Mouse (Mus musculus) lung, postnatal 14 days (tissue): ENCODE data around the gene Col23a1.

ENCODE experiments used
- DNase-seq: peaks from one replicate; pipeline ENCODE4 v3.0.0; 2021

The Col23a1 gene

GRCm38 (mm10) chr11:51545811-51546210 lies 256.1 kb downstream of the Col23a1 start:
- no peak for DNase-seq

- peak; percentile 16 for DNase-seq
Measured at GRCm38 (mm10) chr11:51551253-51551652, 261.5 kb downstream of the Col23a1 start.

- no peak for DNase-seq
Measured at GRCm38 (mm10) chr11:51552091-51552490, 262.4 kb downstream of the Col23a1 start.

GRCm38 (mm10) chr11:51554590-51554989 lies 264.9 kb downstream of the Col23a1 start:
- no peak for DNase-seq

GRCm38 (mm10) chr11:51555066-51555465 lies 265.3 kb downstream of the Col23a1 start:
- no peak for DNase-seq

- DNase-seq = no peak
Measured at GRCm38 (mm10) chr11:51563276-51563675, 273.6 kb downstream of the Col23a1 start.

GRCm38 (mm10) chr11:51565062-51565461 lies 275.3 kb downstream of the Col23a1 start:
- no peak for DNase-seq

- no peak for DNase-seq
Measured at GRCm38 (mm10) chr11:51565951-51566350, 276.2 kb downstream of the Col23a1 start.

- DNase-seq = no peak
Measured at GRCm38 (mm10) chr11:51568801-51569200, 279.1 kb downstream of the Col23a1 start.

- no peak for DNase-seq
Measured at GRCm38 (mm10) chr11:51576454-51576853, 286.7 kb downstream of the Col23a1 start.

GRCm38 (mm10) chr11:51577587-51577986 lies 287.9 kb downstream of the Col23a1 start:
- no peak for DNase-seq

- DNase-seq = no peak
Measured at GRCm38 (mm10) chr11:51579024-51579423, 289.3 kb downstream of the Col23a1 start.

- DNase-seq = peak; percentile 83
Measured at GRCm38 (mm10) chr11:51582713-51583112, 293.0 kb downstream of the Col23a1 start.

GRCm38 (mm10) chr11:51584057-51584430 lies 294.3 kb downstream of the Col23a1 start:
- no peak for DNase-seq

GRCm38 (mm10) chr11:51584431-51585248 lies 294.9 kb downstream of the Col23a1 start, which contains the start of gene Phykpl:
TSS of gene Phykpl (plus strand) at chr11:51584757.
- peak; percentile 98 for DNase-seq

GRCm38 (mm10) chr11:51585608-51586252 lies 296.0 kb downstream of the Col23a1 start:
- no peak for DNase-seq

GRCm38 (mm10) chr11:51586411-51586810 lies 296.7 kb downstream of the Col23a1 start:
- DNase-seq = no peak

GRCm38 (mm10) chr11:51587059-51587458 lies 297.3 kb downstream of the Col23a1 start:
- no peak for DNase-seq

- no peak for DNase-seq
Measured at GRCm38 (mm10) chr11:51588833-51589232, 299.1 kb downstream of the Col23a1 start.

GRCm38 (mm10) chr11:51590002-51590401 lies 300.3 kb downstream of the Col23a1 start:
- no peak for DNase-seq

- peak; percentile 20 for DNase-seq
Measured at GRCm38 (mm10) chr11:51591168-51591567, 301.4 kb downstream of the Col23a1 start.

GRCm38 (mm10) chr11:51591915-51592314 lies 302.2 kb downstream of the Col23a1 start:
- DNase-seq = no peak

GRCm38 (mm10) chr11:51593368-51593767 lies 303.6 kb downstream of the Col23a1 start:
- DNase-seq = no peak

GRCm38 (mm10) chr11:51593849-51594248 lies 304.1 kb downstream of the Col23a1 start:
- DNase-seq = no peak
